Mouse (Mus musculus) forebrain, embryonic 12.5 days (tissue): ENCODE measurements around the gene Pepd. TPM values are rescaled to one million over a fixed set of nuclear protein-coding genes. Genes with fewer than 3 reads are reported as not detected.

Experiments used
- ATAC-seq: fragments of 200-750 bp; cut with Nextera tagmentation; 2 replicates; pipeline ENCODE4 v1.8.0; 2017; ENCODE audit warnings: moderate TSS enrichment; ENCODE audit not compliant: low FRiP score
- H3K27ac ChIP-seq: fragments of 300-500 bp; sonication (generic); 2 replicates; pipeline ENCODE4 v1.5.1; 2016; ENCODE audit warnings: mild to moderate bottlenecking
- H3K27me3 ChIP-seq: fragments of 300-500 bp; sonication (generic); 2 replicates; pipeline ENCODE4 v1.6.1; 2016; ENCODE audit warnings: mild to moderate bottlenecking
- H3K36me3 ChIP-seq: fragments of 300-500 bp; sonication (generic); replicated peaks from 2 replicates; pipeline ENCODE4 v1.6.1; 2016; ENCODE audit warnings: mild to moderate bottlenecking
- H3K4me1 ChIP-seq: fragments of 300-500 bp; sonication (generic); 2 replicates; pipeline ENCODE4 v1.6.1; 2016
- H3K4me2 ChIP-seq: fragments of 300-500 bp; sonication (generic); 2 replicates; pipeline ENCODE4 v1.6.1; 2016; ENCODE audit warnings: mild to moderate bottlenecking, moderate library complexity
- H3K4me3 ChIP-seq: fragments of 300-500 bp; sonication (generic); replicated peaks from 2 replicates; pipeline ENCODE4 v1.5.1; 2016; ENCODE audit warnings: mild to moderate bottlenecking
- H3K9ac ChIP-seq: fragments of 300-500 bp; sonication (generic); 2 replicates; pipeline ENCODE4 v1.6.1; 2016; ENCODE audit warnings: mild to moderate bottlenecking
- H3K9me3 ChIP-seq: fragments of 300-500 bp; sonication (generic); 2 replicates; pipeline ENCODE4 v1.6.1; 2016
- WGBS: fragments of 180-500 bp; shearing (Covaris S2); methylation state at CpG from one replicate; pipeline ENCODE4 v1.1.7; 2016; 5-methylcytosine and 5-hydroxymethylcytosine counted together
- microRNA-seq: library from miRNA; unstranded; fragments of <30 nt; microRNA quantifications from one replicate; pipeline ENCODE4, GENCODE M21; 2017
- polyA plus RNA-seq: library from polyadenylated mRNA; unstranded; fragments of >200 nt; fragmentation: Nextera tagmentation; extraction: Ambion mirVana; gene quantifications from 2 replicates; pipeline ENCODE4 v1.2.1, GENCODE M21; 2016

Pepd gene
- polyA plus RNA-seq, 1 experiment from 2014 or later = 58.6 TPM

- 56% methylated on average over 10 of the region's 10 CpGs for WGBS
- Histone ChIP-seq H3K4me2 (no peak overlapping the region), H3K9ac (no peak overlapping the region), H3K27me3 (peaks cover 14% of the 10 kb centered on the region), H3K4me3 (no peak overlapping the region), H3K9me3 (no peaks in the 10 kb centered on the region), H3K4me1 (peaks cover 8% of the 10 kb centered on the region), H3K36me3 (no peaks in the 10 kb centered on the region), H3K27ac (no peak overlapping the region)
- ATAC-seq = no peak
Measured at GRCm38 (mm10) chr7:35080843-35081338, 168.7 kb downstream of the Pepd start.

- no peak overlapping the region for H3K4me2 ChIP-seq
- no peak for ATAC-seq
- no peaks in the 10 kb centered on the region for H3K36me3 ChIP-seq
- H3K27ac ChIP-seq = no peak overlapping the region
- H3K27me3 ChIP-seq = peaks cover 16% of the 10 kb centered on the region
- peaks cover 15% of the 10 kb centered on the region for H3K4me1 ChIP-seq
- WGBS = 79% methylated on average over 9 of the region's 9 CpGs
- no peak overlapping the region for H3K4me3 ChIP-seq
- H3K9me3 ChIP-seq = no peaks in the 10 kb centered on the region
- H3K9ac ChIP-seq = no peak overlapping the region
Measured at GRCm38 (mm10) chr7:35081406-35082104, 169.4 kb downstream of the Pepd start.

- H3K27ac ChIP-seq = no peak overlapping the region
- H3K27me3 ChIP-seq = peaks cover 16% of the 10 kb centered on the region
- no peaks in the 10 kb centered on the region for H3K36me3 ChIP-seq
- ATAC-seq = no peak
- whole genome bisulfite sequencing = 83% methylated on average over 12 of the region's 12 CpGs
- H3K4me2 ChIP-seq = no peak overlapping the region
- no peak overlapping the region for H3K4me3 ChIP-seq
- H3K9ac ChIP-seq = no peak overlapping the region
- H3K4me1 ChIP-seq = peaks cover 25% of the 10 kb centered on the region
- H3K9me3 ChIP-seq = no peaks in the 10 kb centered on the region
Measured at GRCm38 (mm10) chr7:35084565-35085360, 172.6 kb downstream of the Pepd start.

GRCm38 (mm10) chr7:35086271-35086861, 174.2 kb downstream of the Pepd start:
- ATAC-seq = peak; percentile 81
- H3K4me2 ChIP-seq = peak overlapping the region; percentile 57
- H3K4me3 ChIP-seq = peak overlapping the region; percentile 24
- WGBS = 1% methylated on average over 21 of the region's 21 CpGs
- H3K9me3 ChIP-seq = no peaks in the 10 kb centered on the region
- H3K27ac ChIP-seq = no peak overlapping the region
- H3K36me3 ChIP-seq = no peaks in the 10 kb centered on the region
- no peak overlapping the region for H3K9ac ChIP-seq
- H3K27me3 ChIP-seq = peaks cover 16% of the 10 kb centered on the region
- peaks cover 18% of the 10 kb centered on the region for H3K4me1 ChIP-seq

- no peak overlapping the region for H3K4me2 ChIP-seq
- no peaks in the 10 kb centered on the region for H3K36me3 ChIP-seq
- WGBS = 83% methylated on average over 5 of the region's 5 CpGs
- no peaks in the 10 kb centered on the region for H3K9me3 ChIP-seq
- peaks cover 18% of the 10 kb centered on the region for H3K4me1 ChIP-seq
- H3K27me3 ChIP-seq = peaks cover 5% of the 10 kb centered on the region; the same call in 1 of the 2 replicates
- H3K4me3 ChIP-seq = no peak overlapping the region
- no peak overlapping the region for H3K27ac ChIP-seq
- no peak for ATAC-seq
- H3K9ac ChIP-seq = no peak overlapping the region
Measured at GRCm38 (mm10) chr7:35090550-35090949, 178.4 kb downstream of the Pepd start.

Small RNAs within 50 kb of the gene (microRNA-seq; reads per million reads assigned to microRNA genes)
- not detected for gene Gm25033

Other genes with a start within 250 kb of the Pepd start
- gene Chst8, start 99.7 kb upstream of the Pepd start, polyA plus RNA-seq = 13.5 and 15.9 TPM in 2 replicates
- 63.6 and 68.3 TPM in 2 replicates for gene Cebpg, start 144.2 kb downstream of the Pepd start, polyA plus RNA-seq
- gene Cebpa, start 206.9 kb downstream of the Pepd start, polyA plus RNA-seq = 0.58 and 1.1 TPM in 2 replicates